Mouse (Mus musculus): ENCODE measurements around the gene Cipc. TPM values are rescaled to one million over a fixed set of nuclear protein-coding genes. Genes with fewer than 3 reads are reported as not detected.

The Cipc gene
- polyA plus RNA-seq, 1 experiment from 2014 or later, result 22.7 TPM

- Histone ChIP-seq H3K4me3 (replicated peaks) (no peak overlapping the region), H3K9ac (no peak overlapping the region), H3K27ac (no peak overlapping the region), H3K9me3 (replicated peaks) (no peaks in the 10 kb centered on the region), H3K36me3 (no peaks in the 10 kb centered on the region), H3K4me1 (peaks cover under 1% of the 10 kb centered on the region; the same call in 1 of the 2 replicates), H3K27me3 (peaks cover 92% of the 10 kb centered on the region), H3K4me2 (no peak overlapping the region)
- no peak for ATAC-seq (replicated peaks; ENCODE audit: low FRiP score)
- 7% methylated on average over 6 of the region's 6 CpGs for WGBS
Measured at GRCm38 (mm10) chr12:86984194-86984555, 37.3 kb downstream of the Cipc start.

DNA sequence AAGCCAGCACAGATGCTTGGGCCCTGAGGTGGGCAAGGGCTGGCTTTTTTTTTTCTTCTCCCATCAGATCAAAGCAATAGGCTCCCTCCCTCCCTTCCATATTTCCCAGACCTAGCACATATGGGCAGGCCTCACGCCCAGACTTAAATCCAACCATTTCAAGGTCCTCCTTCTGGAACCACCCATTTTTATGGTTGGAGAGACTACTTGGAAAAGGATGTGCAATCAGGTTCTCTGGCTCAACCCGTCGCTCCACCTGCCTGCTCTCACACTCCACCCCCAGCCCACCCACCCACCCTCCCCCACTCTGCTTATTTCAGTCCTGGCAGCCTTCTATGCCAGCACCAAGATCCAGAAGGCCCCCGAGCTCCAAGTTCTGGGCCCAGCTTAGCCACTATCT lies 39.7 kb downstream of the Cipc start:
- H3K4me1 ChIP-seq, result peaks cover 15% of the 10 kb centered on the region
- 62% methylated on average over 4 of the region's 4 CpGs for WGBS
- no peak for ATAC-seq (replicated peaks; ENCODE audit: low FRiP score)
- no peaks in the 10 kb centered on the region for H3K9me3 ChIP-seq (replicated peaks)
- H3K9ac ChIP-seq, result no peak overlapping the region
- no peak overlapping the region for H3K4me3 ChIP-seq (replicated peaks)
- no peak overlapping the region for H3K4me2 ChIP-seq
- H3K27ac ChIP-seq, result no peak overlapping the region
- no peaks in the 10 kb centered on the region for H3K36me3 ChIP-seq
- peaks cover 97% of the 10 kb centered on the region for H3K27me3 ChIP-seq

GRCm38 (mm10) chr12:86988227-86988626 lies 41.4 kb downstream of the Cipc start:
- no peak overlapping the region for H3K27ac ChIP-seq
- H3K4me2 ChIP-seq, result no peak overlapping the region
- no peak overlapping the region for H3K9ac ChIP-seq
- 49% methylated on average over 16 of the region's 16 CpGs for WGBS
- no peaks in the 10 kb centered on the region for H3K9me3 ChIP-seq (replicated peaks)
- no peaks in the 10 kb centered on the region for H3K36me3 ChIP-seq
- ATAC-seq (replicated peaks; ENCODE audit: low FRiP score), result no peak
- no peak overlapping the region for H3K4me3 ChIP-seq (replicated peaks)
- H3K27me3 ChIP-seq, result peaks cover 94% of the 10 kb centered on the region
- peaks cover 15% of the 10 kb centered on the region for H3K4me1 ChIP-seq

GRCm38 (mm10) chr12:86989378-86989777 lies 42.5 kb downstream of the Cipc start:
- Histone ChIP-seq H3K4me1 (peaks cover 15% of the 10 kb centered on the region), H3K27me3 (peaks cover 82% of the 10 kb centered on the region), H3K4me2 (peak overlapping the region; percentile 55; the same call in 1 of the 2 replicates), H3K9ac (no peak overlapping the region), H3K36me3 (no peaks in the 10 kb centered on the region), H3K4me3 (replicated peaks) (0 out of 2 replicates have a peak overlapping the region, but pooled peaks have one; percentile 23), H3K27ac (no peak overlapping the region), H3K9me3 (replicated peaks) (no peaks in the 10 kb centered on the region)
- 7% methylated on average over 15 of the region's 15 CpGs for WGBS
- no peak for ATAC-seq (replicated peaks; ENCODE audit: low FRiP score)

DNA sequence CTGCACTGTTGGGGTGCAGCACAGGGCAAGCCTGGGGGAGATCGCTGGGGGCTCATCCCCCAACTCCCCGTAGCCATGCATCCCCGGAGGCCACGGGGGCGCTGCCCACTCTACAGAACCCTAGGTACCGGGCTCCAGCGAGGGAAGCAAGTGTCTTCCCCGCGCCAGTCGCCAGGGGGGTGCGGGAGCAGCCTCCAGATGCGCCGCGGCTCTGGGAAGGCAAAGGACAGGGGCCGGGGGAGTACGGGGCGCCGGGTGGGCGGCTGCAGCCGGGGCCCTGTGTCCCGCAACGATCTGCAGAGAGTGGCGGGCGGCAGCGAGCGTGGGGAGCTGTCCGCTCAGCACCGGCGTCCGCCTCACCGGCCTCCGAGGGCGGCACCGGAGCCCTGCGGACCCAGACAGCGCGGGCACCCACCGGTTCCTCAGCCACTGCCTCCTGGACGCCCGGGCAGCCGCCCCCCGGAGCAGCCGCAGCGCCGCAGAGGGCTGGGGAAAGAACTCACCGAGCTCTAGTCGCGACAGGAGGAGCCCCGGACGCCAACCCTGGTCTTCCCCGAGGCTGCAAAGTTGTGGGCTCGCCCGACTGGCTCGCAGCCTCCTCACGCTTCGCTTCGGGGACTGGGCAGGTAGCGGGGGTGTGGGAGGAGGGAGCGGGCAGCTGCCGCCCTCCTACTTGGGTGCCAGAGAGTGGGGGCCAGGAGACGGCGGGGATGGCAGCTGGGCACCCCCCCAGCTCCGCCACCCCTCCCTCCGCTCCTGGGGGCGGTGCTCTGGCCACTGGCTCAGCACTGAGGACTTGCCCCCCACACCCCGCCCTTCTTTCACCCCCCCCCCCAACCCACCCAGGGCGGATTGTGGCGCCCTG lies 43.3 kb downstream of the Cipc start, which contains the start of gene Zdhhc22:
Zdhhc22 (minus strand) TSS at position 541 of the 865 bp plus-strand sequence.
- Histone ChIP-seq H3K27ac (no peak within 1 kb of the TSS), H3K4me3 (replicated peaks) (peak within 1 kb of the TSS; percentile 23), H3K36me3 (no peaks in the 10 kb centered on the region), H3K27me3 (peaks cover 75% of the 10 kb centered on the region), H3K4me2 (peak within 1 kb of the TSS; percentile 55), H3K9ac (no peak within 1 kb of the TSS), H3K9me3 (replicated peaks) (no peaks in the 10 kb centered on the region), H3K4me1 (peaks cover 15% of the 10 kb centered on the region)
- ATAC-seq (replicated peaks; ENCODE audit: low FRiP score), result peak; percentile 85
- 3% methylated on average over 63 of the region's 68 CpGs for WGBS

DNA sequence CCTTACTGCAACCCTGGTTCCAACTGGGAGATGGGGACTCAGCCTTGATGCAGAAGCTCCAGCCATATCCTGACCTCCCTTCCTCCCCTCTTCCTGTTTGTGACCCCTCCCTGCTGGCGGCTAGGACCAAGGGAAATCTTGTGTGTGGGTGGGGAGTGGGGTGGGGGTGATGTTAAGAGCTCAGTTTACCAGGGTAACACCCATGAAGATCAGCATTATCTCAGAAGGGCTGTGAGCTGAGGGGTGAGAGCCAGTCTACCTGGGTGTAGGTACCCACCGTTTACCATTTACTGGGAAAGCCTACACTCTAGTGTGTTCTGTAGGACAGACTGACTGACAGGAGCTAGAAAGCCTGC lies 43.9 kb downstream of the Cipc start:
- no peak overlapping the region for H3K9ac ChIP-seq
- H3K27me3 ChIP-seq, result peaks cover 70% of the 10 kb centered on the region
- 28% methylated on average over 2 of the region's 2 CpGs for WGBS
- H3K4me3 ChIP-seq (replicated peaks), result no peak overlapping the region
- H3K4me2 ChIP-seq, result no peak overlapping the region
- ATAC-seq (replicated peaks; ENCODE audit: low FRiP score), result no peak
- H3K36me3 ChIP-seq, result no peaks in the 10 kb centered on the region
- H3K27ac ChIP-seq, result no peak overlapping the region
- no peaks in the 10 kb centered on the region for H3K9me3 ChIP-seq (replicated peaks)
- H3K4me1 ChIP-seq, result peaks cover 15% of the 10 kb centered on the region

DNA sequence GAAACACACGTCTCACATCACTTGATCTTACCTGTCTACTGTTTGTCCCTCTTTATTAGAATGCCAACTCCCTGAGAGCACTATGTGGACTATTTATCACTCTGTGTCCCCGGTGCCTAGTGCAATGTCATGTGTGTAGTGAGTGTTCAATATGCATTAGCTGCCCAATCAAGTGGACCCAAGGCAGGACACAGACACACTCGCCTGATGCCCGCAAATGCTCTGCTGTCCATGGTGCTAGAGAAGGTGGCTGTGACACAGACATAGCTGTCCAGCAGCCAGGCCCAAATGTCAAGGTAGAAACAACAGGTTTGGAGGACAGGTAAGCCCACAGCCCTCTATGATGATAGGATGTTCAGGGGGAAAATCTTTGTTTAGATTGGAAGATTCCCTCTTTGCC lies 47.3 kb downstream of the Cipc start:
- peaks cover 15% of the 10 kb centered on the region for H3K4me1 ChIP-seq
- H3K27ac ChIP-seq, result no peak overlapping the region
- no peaks in the 10 kb centered on the region for H3K9me3 ChIP-seq (replicated peaks)
- H3K36me3 ChIP-seq, result no peaks in the 10 kb centered on the region
- no peak overlapping the region for H3K4me3 ChIP-seq (replicated peaks)
- H3K27me3 ChIP-seq, result peaks cover 38% of the 10 kb centered on the region
- ATAC-seq (replicated peaks; ENCODE audit: low FRiP score), result no peak
- H3K9ac ChIP-seq, result no peak overlapping the region
- no peak overlapping the region for H3K4me2 ChIP-seq
- 34% methylated on average over 4 of the region's 4 CpGs for WGBS

GRCm38 (mm10) chr12:86994776-86995175 lies 47.9 kb downstream of the Cipc start:
- no peaks in the 10 kb centered on the region for H3K9me3 ChIP-seq (replicated peaks)
- no peaks in the 10 kb centered on the region for H3K36me3 ChIP-seq
- H3K9ac ChIP-seq, result no peak overlapping the region
- peaks cover 32% of the 10 kb centered on the region for H3K27me3 ChIP-seq
- H3K4me1 ChIP-seq, result peaks cover 8% of the 10 kb centered on the region
- ATAC-seq (replicated peaks; ENCODE audit: low FRiP score), result no peak
- H3K4me3 ChIP-seq (replicated peaks), result no peak overlapping the region
- H3K4me2 ChIP-seq, result no peak overlapping the region
- H3K27ac ChIP-seq, result no peak overlapping the region
- WGBS, result 35% methylated on average over 3 of the region's 3 CpGs

- H3K9me3 ChIP-seq (replicated peaks), result no peaks in the 10 kb centered on the region
- no peak overlapping the region for H3K27ac ChIP-seq
- WGBS, result 79% methylated on average over 6 of the region's 6 CpGs
- H3K36me3 ChIP-seq, result no peaks in the 10 kb centered on the region
- H3K9ac ChIP-seq, result no peak overlapping the region
- H3K4me1 ChIP-seq, result no peaks in the 10 kb centered on the region
- H3K4me2 ChIP-seq, result no peak overlapping the region
- H3K27me3 ChIP-seq, result peaks cover 20% of the 10 kb centered on the region
- H3K4me3 ChIP-seq (replicated peaks), result no peak overlapping the region
- no peak for ATAC-seq (replicated peaks; ENCODE audit: low FRiP score)
Measured at GRCm38 (mm10) chr12:86995931-86996330, 49.1 kb downstream of the Cipc start.

- Histone ChIP-seq H3K9me3 (replicated peaks) (no peaks in the 10 kb centered on the region), H3K9ac (no peak overlapping the region), H3K36me3 (no peaks in the 10 kb centered on the region), H3K27me3 (no peaks in the 10 kb centered on the region), H3K27ac (no peak overlapping the region), H3K4me3 (replicated peaks) (no peak overlapping the region), H3K4me2 (no peak overlapping the region), H3K4me1 (no peaks in the 10 kb centered on the region)
- 76% methylated on average over 4 of the region's 4 CpGs for WGBS
- ATAC-seq (replicated peaks; ENCODE audit: low FRiP score), result no peak
Measured at GRCm38 (mm10) chr12:86998699-86999098, 51.9 kb downstream of the Cipc start.

GRCm38 (mm10) chr12:86999283-86999820 lies 52.5 kb downstream of the Cipc start:
- Histone ChIP-seq H3K9ac (no peak overlapping the region), H3K9me3 (replicated peaks) (no peaks in the 10 kb centered on the region), H3K4me3 (replicated peaks) (no peak overlapping the region), H3K27ac (no peak overlapping the region), H3K4me1 (no peaks in the 10 kb centered on the region), H3K4me2 (no peak overlapping the region), H3K36me3 (no peaks in the 10 kb centered on the region), H3K27me3 (no peaks in the 10 kb centered on the region)
- no peak for ATAC-seq (replicated peaks; ENCODE audit: low FRiP score)
- WGBS, result 66% methylated on average over 10 of the region's 10 CpGs

DNA sequence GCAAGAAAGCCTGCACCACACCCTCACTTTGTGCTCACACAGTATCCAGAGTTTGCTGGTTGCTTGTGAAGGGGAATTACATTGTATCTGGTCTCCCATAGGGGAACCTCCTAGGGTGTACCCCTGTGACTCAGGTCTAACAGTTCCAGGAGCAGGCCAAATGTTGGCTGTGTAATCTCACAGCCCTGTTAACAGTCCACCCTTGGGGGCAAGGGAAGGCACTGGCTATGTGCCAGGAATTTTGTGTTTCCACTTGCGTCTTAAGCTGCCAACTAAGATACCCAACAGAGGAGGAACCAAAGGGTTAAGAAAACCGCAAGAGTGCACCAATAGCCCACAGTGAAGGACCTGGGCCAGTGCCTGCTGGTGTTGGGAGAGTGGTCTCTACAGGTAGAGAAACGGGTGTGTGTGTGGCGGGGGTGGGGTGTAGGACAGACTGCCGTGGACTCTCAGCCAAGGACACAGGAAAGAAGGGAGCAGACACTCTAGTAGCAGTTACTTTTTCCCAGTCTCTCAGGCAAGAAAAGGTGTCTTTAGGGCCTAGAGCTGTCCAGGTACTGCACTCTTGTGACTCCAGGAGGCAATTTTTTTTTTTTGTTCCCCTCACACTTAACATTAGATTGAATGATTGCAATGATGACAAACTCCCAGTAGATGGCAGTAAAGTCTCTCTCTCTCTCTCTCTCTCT lies 53.5 kb downstream of the Cipc start:
- Histone ChIP-seq H3K4me3 (replicated peaks) (no peak overlapping the region), H3K27ac (no peak overlapping the region), H3K4me2 (no peak overlapping the region), H3K4me1 (no peaks in the 10 kb centered on the region), H3K9ac (no peak overlapping the region), H3K36me3 (no peaks in the 10 kb centered on the region), H3K9me3 (replicated peaks) (no peaks in the 10 kb centered on the region), H3K27me3 (no peaks in the 10 kb centered on the region)
- ATAC-seq (replicated peaks; ENCODE audit: low FRiP score), result no peak
- WGBS, result 66% methylated on average over 5 of the region's 5 CpGs
